Mouse (Mus musculus): Measurements from ENCODE around the gene Ccnl2. TPM values are rescaled to one million over a fixed set of nuclear protein-coding genes. Genes with fewer than 3 reads are reported as not detected.

Ccnl2 gene
- polyA plus RNA-seq, 1 experiment from 2014 or later: 186 TPM

- ATAC-seq (replicated peaks; ENCODE audit: low FRiP score) (no peak), DNase-seq (ENCODE audit: low spot score) (no peak)
- Histone ChIP-seq H3K4me1 (replicated peaks; ENCODE audit: control insufficient read depth, insufficient read depth, low read length) (peaks cover 23% of the 10 kb centered on the region), H3K9me3 (ENCODE audit: control insufficient read depth, low read length) (no peaks in the 10 kb centered on the region), H3K4me2 (ENCODE audit: low read depth, low read length, severe bottlenecking) (no peak overlapping the region), H3K9ac (ENCODE audit: low read length) (no peak overlapping the region), H3K4me3 (ENCODE audit: low read depth, low read length) (no peak overlapping the region), H3K27ac (ENCODE audit: low read depth, low read length) (no peak overlapping the region), H3K27me3 (ENCODE audit: control insufficient read depth, insufficient read depth, low read length) (peaks cover 5% of the 10 kb centered on the region; the same call in 1 of the 2 replicates), H3K36me3 (ENCODE audit: control insufficient read depth, insufficient read depth, low read length) (no peaks in the 10 kb centered on the region)
- 67% methylated on average over 8 of the region's 8 CpGs for WGBS
Measured at GRCm38 (mm10) chr4:155838187-155839153, 26.2 kb downstream of the Ccnl2 start.

- ATAC-seq (replicated peaks; ENCODE audit: low FRiP score) (peak; percentile 86), DNase-seq (ENCODE audit: low spot score) (peak; percentile 88)
- no peaks in the 10 kb centered on the region for H3K9me3 ChIP-seq (ENCODE audit: control insufficient read depth, low read length)
- under 1% methylated on average over 16 of the region's 16 CpGs for WGBS
- H3K4me3 ChIP-seq (ENCODE audit: low read depth, low read length): peak within 1 kb of the TSS; percentile 31
- H3K36me3 ChIP-seq (ENCODE audit: control insufficient read depth, insufficient read depth, low read length): no peaks in the 10 kb centered on the region
- H3K4me1 ChIP-seq (replicated peaks; ENCODE audit: control insufficient read depth, insufficient read depth, low read length): peaks cover 19% of the 10 kb centered on the region; the same call in 1 of the 2 replicates
- peak within 1 kb of the TSS; percentile 51 for H3K4me2 ChIP-seq (ENCODE audit: low read depth, low read length, severe bottlenecking)
- H3K9ac ChIP-seq (ENCODE audit: low read length): peak within 1 kb of the TSS; percentile 60
- peaks cover 5% of the 10 kb centered on the region; the same call in 1 of the 2 replicates for H3K27me3 ChIP-seq (ENCODE audit: control insufficient read depth, insufficient read depth, low read length)
- H3K27ac ChIP-seq (ENCODE audit: low read depth, low read length): 0 out of 2 replicates have a peak within 1 kb of the TSS, but pooled peaks have one; percentile 12
Measured at GRCm38 (mm10) chr4:155839483-155839910, 27.2 kb downstream of the Ccnl2 start, which contains the start of gene Mxra8. TSS of gene Mxra8 (plus strand) at chr4:155839680.

GRCm38 (mm10) chr4:155840076-155841002 lies 28.1 kb downstream of the Ccnl2 start:
- H3K4me1 ChIP-seq (replicated peaks; ENCODE audit: control insufficient read depth, insufficient read depth, low read length): peaks cover 19% of the 10 kb centered on the region; the same call in 1 of the 2 replicates
- H3K9me3 ChIP-seq (ENCODE audit: control insufficient read depth, low read length): no peaks in the 10 kb centered on the region
- peak overlapping the region; percentile 60 for H3K9ac ChIP-seq (ENCODE audit: low read length)
- no peak overlapping the region for H3K27ac ChIP-seq (ENCODE audit: low read depth, low read length)
- no peaks in the 10 kb centered on the region for H3K36me3 ChIP-seq (ENCODE audit: control insufficient read depth, insufficient read depth, low read length)
- peak overlapping the region; percentile 31 for H3K4me3 ChIP-seq (ENCODE audit: low read depth, low read length)
- H3K27me3 ChIP-seq (ENCODE audit: control insufficient read depth, insufficient read depth, low read length): peaks cover 5% of the 10 kb centered on the region; the same call in 1 of the 2 replicates
- WGBS: 6% methylated on average over 8 of the region's 8 CpGs
- ATAC-seq (replicated peaks; ENCODE audit: low FRiP score) (peak; percentile 19), DNase-seq (ENCODE audit: low spot score) (peak; percentile 51)
- H3K4me2 ChIP-seq (ENCODE audit: low read depth, low read length, severe bottlenecking): peak overlapping the region; percentile 51

GRCm38 (mm10) chr4:155841003-155841454 lies 28.7 kb downstream of the Ccnl2 start:
- ATAC-seq (replicated peaks; ENCODE audit: low FRiP score): peak; percentile 61
- Histone ChIP-seq H3K4me3 (ENCODE audit: low read depth, low read length) (peak overlapping the region; percentile 31), H3K27ac (ENCODE audit: low read depth, low read length) (no peak overlapping the region), H3K36me3 (ENCODE audit: control insufficient read depth, insufficient read depth, low read length) (no peaks in the 10 kb centered on the region), H3K4me2 (ENCODE audit: low read depth, low read length, severe bottlenecking) (peak overlapping the region; percentile 51), H3K9me3 (ENCODE audit: control insufficient read depth, low read length) (no peaks in the 10 kb centered on the region), H3K4me1 (replicated peaks; ENCODE audit: control insufficient read depth, insufficient read depth, low read length) (peaks cover 19% of the 10 kb centered on the region; the same call in 1 of the 2 replicates), H3K9ac (ENCODE audit: low read length) (peak overlapping the region; percentile 60), H3K27me3 (ENCODE audit: control insufficient read depth, insufficient read depth, low read length) (peaks cover 5% of the 10 kb centered on the region; the same call in 1 of the 2 replicates)
- DNase-seq (ENCODE audit: low spot score): peak; percentile 74
- WGBS: under 1% methylated on average over 32 of the region's 32 CpGs

- H3K27ac ChIP-seq (ENCODE audit: low read depth, low read length): no peak overlapping the region
- no peaks in the 10 kb centered on the region for H3K36me3 ChIP-seq (ENCODE audit: control insufficient read depth, insufficient read depth, low read length)
- peak overlapping the region; percentile 51; the same call in 1 of the 2 replicates for H3K4me2 ChIP-seq (ENCODE audit: low read depth, low read length, severe bottlenecking)
- DNase-seq (ENCODE audit: low spot score): peak; percentile 57
- no peak overlapping the region for H3K9ac ChIP-seq (ENCODE audit: low read length)
- peaks cover 5% of the 10 kb centered on the region; the same call in 1 of the 2 replicates for H3K27me3 ChIP-seq (ENCODE audit: control insufficient read depth, insufficient read depth, low read length)
- no peak for ATAC-seq (replicated peaks; ENCODE audit: low FRiP score)
- H3K4me1 ChIP-seq (replicated peaks; ENCODE audit: control insufficient read depth, insufficient read depth, low read length): peaks cover 20% of the 10 kb centered on the region; the same call in 1 of the 2 replicates
- 29% methylated on average over 38 of the region's 38 CpGs for WGBS
- H3K9me3 ChIP-seq (ENCODE audit: control insufficient read depth, low read length): no peaks in the 10 kb centered on the region
- peak overlapping the region; percentile 31; the same call in 1 of the 2 replicates for H3K4me3 ChIP-seq (ENCODE audit: low read depth, low read length)
Measured at GRCm38 (mm10) chr4:155841651-155842270, 29.5 kb downstream of the Ccnl2 start.

GRCm38 (mm10) chr4:155843231-155843630 lies 30.9 kb downstream of the Ccnl2 start:
- H3K9ac ChIP-seq (ENCODE audit: low read length): no peak overlapping the region
- peaks cover 5% of the 10 kb centered on the region; the same call in 1 of the 2 replicates for H3K27me3 ChIP-seq (ENCODE audit: control insufficient read depth, insufficient read depth, low read length)
- peaks cover 21% of the 10 kb centered on the region; the same call in 1 of the 2 replicates for H3K4me1 ChIP-seq (replicated peaks; ENCODE audit: control insufficient read depth, insufficient read depth, low read length)
- DNase-seq (ENCODE audit: low spot score): no peak
- 93% methylated on average over 5 of the region's 5 CpGs for WGBS
- no peak overlapping the region for H3K27ac ChIP-seq (ENCODE audit: low read depth, low read length)
- H3K4me3 ChIP-seq (ENCODE audit: low read depth, low read length): no peak overlapping the region
- H3K9me3 ChIP-seq (ENCODE audit: control insufficient read depth, low read length): no peaks in the 10 kb centered on the region
- no peak overlapping the region for H3K4me2 ChIP-seq (ENCODE audit: low read depth, low read length, severe bottlenecking)
- no peak for ATAC-seq (replicated peaks; ENCODE audit: low FRiP score)
- no peaks in the 10 kb centered on the region for H3K36me3 ChIP-seq (ENCODE audit: control insufficient read depth, insufficient read depth, low read length)

- DNase-seq (ENCODE audit: low spot score): peak; percentile 98
- H3K36me3 ChIP-seq (ENCODE audit: control insufficient read depth, insufficient read depth, low read length): no peaks in the 10 kb centered on the region
- H3K4me3 ChIP-seq (ENCODE audit: low read depth, low read length): peak within 1 kb of the TSS; percentile 93
- H3K27ac ChIP-seq (ENCODE audit: low read depth, low read length): peak within 1 kb of the TSS; percentile 12; the same call in 1 of the 2 replicates
- H3K4me2 ChIP-seq (ENCODE audit: low read depth, low read length, severe bottlenecking): peak within 1 kb of the TSS; percentile 89
- peak; percentile 94 for ATAC-seq (replicated peaks; ENCODE audit: low FRiP score)
- H3K9ac ChIP-seq (ENCODE audit: low read length): peak within 1 kb of the TSS; percentile 88
- H3K27me3 ChIP-seq (ENCODE audit: control insufficient read depth, insufficient read depth, low read length): no peaks in the 10 kb centered on the region
- peaks cover 10% of the 10 kb centered on the region; the same call in 1 of the 2 replicates for H3K4me1 ChIP-seq (replicated peaks; ENCODE audit: control insufficient read depth, insufficient read depth, low read length)
- WGBS: 2% methylated on average over 63 of the region's 65 CpGs
- H3K9me3 ChIP-seq (ENCODE audit: control insufficient read depth, low read length): no peaks in the 10 kb centered on the region
Measured at GRCm38 (mm10) chr4:155846871-155847578, 34.7 kb downstream of the Ccnl2 start, which contains the start of gene Dvl1. TSS of gene Dvl1 (plus strand) at chr4:155847402.
